Mouse (Mus musculus): Measurements from ENCODE around the gene Cdx2.

The Cdx2 gene

GRCm38 (mm10) chr5:147293127-147293910 lies 13.8 kb downstream of the Cdx2 start:
- CTCF ChIA-PET: interaction anchor here (0.6 to 0.8 kb wide), 5 partner anchors 8 to 585 kb away, joined by 3 to 6 read pairs (median 3); no protein-coding TSS in a partner anchor

- CTCF ChIA-PET: no interaction called here
Observed at GRCm38 (mm10) chr5:147292506-147293120, 14.5 kb downstream of the Cdx2 start.

DNA sequence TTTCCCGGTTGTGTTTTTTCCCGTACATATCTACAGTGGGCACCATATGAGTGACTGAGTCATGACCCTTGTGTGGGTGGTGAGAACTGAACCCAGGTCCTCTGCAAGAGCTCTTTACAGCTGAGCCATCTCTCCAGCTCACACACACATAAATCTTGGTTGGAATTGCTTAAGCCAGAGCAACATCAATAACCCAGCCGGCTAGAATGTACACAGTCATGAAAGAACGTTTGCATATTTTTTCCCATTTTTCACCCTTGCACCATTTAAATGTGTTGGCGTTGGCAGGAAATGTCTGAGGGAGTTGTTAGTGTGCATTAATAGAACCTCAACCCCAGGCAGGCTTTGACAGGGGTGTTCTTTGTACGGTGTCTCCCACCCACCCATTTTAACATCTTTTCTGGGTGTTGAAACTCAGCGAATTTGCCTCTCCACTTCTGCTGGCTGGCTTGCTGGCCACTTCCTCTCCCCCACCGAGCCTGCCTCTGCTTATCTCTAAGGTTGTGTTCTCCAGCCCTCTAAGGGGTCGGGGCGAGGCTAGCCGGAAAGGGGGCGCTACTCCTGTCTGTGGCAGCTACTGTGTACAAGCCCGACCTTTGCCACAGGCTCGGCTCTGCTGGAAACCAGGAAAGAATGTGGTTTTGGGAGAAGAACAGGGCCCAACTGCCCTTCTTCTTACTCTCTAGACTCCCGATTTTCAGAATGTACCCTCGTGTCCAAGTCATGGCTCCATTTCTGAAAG lies 15.1 kb downstream of the Cdx2 start:
- CTCF ChIA-PET: no interaction called here

- CTCF ChIA-PET: interaction anchor here (0.8 kb wide), 1 partner anchor 9 kb away, joined by 6 read pairs; no protein-coding TSS in a partner anchor
Observed at GRCm38 (mm10) chr5:147284365-147284764, 22.7 kb downstream of the Cdx2 start.

GRCm38 (mm10) chr5:147277547-147277925 lies 29.5 kb downstream of the Cdx2 start:
- CTCF ChIA-PET: interaction anchor here (1.0 kb wide), 1 partner anchor 39 kb away, joined by 3 read pairs; no protein-coding TSS in a partner anchor

GRCm38 (mm10) chr5:147276701-147277546 lies 30.1 kb downstream of the Cdx2 start:
- CTCF ChIA-PET: interaction anchor here (0.5 to 1.0 kb wide), 2 partner anchors 39 to 119 kb away, joined by 3 to 8 read pairs; no protein-coding TSS in a partner anchor

- CTCF ChIA-PET: no interaction called here
Observed at GRCm38 (mm10) chr5:147275761-147276160, 31.3 kb downstream of the Cdx2 start.

GRCm38 (mm10) chr5:147274174-147275141 lies 32.6 kb downstream of the Cdx2 start:
- CTCF ChIA-PET: no interaction called here

- CTCF ChIA-PET: interaction anchor here (0.5 kb wide), 1 partner anchor 592 kb away, joined by 3 read pairs; no protein-coding TSS in a partner anchor
Observed at GRCm38 (mm10) chr5:147272808-147273345, 34.2 kb downstream of the Cdx2 start.

GRCm38 (mm10) chr5:147272046-147272807 lies 34.8 kb downstream of the Cdx2 start:
- CTCF ChIA-PET: interaction anchor here (0.5 kb wide), 1 partner anchor 591 kb away, joined by 3 read pairs; no protein-coding TSS in a partner anchor

DNA sequence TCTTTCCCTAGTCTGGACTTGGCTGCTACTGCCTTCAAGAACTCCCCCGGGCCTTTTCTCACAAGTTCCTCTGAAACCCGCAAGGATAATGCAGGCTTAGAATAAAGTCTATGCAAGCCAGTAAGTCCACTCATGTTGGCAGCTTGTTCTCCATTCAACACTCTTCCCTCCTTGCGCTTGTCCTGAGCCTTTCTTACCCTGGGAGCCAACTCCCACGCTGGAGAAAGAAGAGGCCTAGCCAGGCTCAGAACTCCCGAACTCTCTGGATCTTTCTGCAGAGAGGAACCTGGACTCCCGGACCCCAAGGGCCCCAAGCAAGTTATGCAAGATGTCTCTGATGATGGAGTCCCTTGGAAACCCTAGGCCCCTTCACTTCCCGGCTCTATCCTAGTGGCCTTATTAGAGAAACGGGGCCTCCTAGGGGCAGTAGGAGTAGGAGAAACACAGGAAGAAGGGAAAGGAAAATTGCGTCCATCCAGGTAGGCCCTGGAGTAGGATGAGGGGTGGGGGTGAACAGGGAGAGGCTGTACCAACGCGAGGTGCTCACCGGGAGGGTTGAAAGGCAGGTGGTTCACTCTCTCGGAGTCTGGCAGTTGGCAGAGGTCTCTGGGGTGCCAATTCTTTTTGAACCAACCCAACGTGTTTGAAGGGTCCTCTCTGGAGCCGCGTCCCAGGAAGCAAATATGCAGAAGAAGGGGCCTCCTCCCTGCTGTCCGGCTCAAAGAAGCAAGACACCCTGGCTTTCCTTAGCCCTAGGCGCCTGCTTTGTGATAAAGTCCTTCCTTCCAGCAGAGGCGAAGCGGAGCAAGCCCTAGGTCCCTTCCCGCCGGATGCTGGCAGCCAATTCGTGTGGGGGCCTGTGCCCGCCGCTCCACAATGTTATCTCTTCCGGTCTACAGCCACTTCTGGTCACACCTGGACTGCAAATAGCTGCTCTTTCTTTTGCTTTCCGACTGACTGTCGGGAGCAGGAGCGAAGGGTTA lies 36.1 kb downstream of the Cdx2 start:
- CTCF ChIA-PET: interaction anchor here (0.5 to 0.6 kb wide), 4 partner anchors 27 to 1151 kb away, joined by 5 to 10 read pairs (median 5); no protein-coding TSS in a partner anchor

GRCm38 (mm10) chr5:147269926-147270672 lies 37.0 kb downstream of the Cdx2 start, which contains the start of gene Pdx1:
Gene Pdx1 (plus strand): TSS chr5:147269959.
- CTCF ChIA-PET: interaction anchor here (0.6 kb wide), 1 partner anchor 367 kb away, joined by 5 read pairs; no protein-coding TSS in a partner anchor

- CTCF ChIA-PET: no interaction called here
Observed at GRCm38 (mm10) chr5:147269371-147269770, 37.7 kb downstream of the Cdx2 start.

GRCm38 (mm10) chr5:147268728-147269127 lies 38.3 kb downstream of the Cdx2 start:
- CTCF ChIA-PET: interaction anchor here (0.6 kb wide), 1 partner anchor 538 kb away, joined by 3 read pairs; no protein-coding TSS in a partner anchor

- CTCF ChIA-PET: interaction anchor here (0.6 kb wide), 1 partner anchor 1284 kb away, joined by 3 read pairs; no protein-coding TSS in a partner anchor
Observed at GRCm38 (mm10) chr5:147267434-147267833, 39.6 kb downstream of the Cdx2 start.

DNA sequence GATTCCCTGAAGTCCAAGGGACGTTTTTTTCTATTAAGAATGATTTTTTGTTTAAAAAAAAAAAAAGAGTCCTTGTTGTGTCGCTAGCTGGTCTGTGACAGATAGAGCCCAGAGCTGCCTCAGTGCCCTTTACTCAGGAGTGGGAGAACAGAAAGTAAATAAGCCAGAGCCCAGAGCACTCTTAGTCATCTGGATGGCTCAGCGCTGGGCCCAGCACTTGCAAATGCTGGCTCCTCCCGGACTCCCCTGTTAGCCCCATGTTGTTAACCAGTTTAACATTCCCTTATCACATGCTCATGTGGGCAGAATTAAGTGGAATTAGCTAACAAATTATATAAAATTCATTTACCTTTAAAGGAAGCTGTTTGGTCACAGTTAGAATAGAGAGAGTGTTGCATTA lies 43.1 kb downstream of the Cdx2 start:
- CTCF ChIA-PET: no interaction called here

All from spleen, embryonic (tissue).